Mouse (Mus musculus): ENCODE measurements around the gene Smpd3.

Gene Smpd3

DNA sequence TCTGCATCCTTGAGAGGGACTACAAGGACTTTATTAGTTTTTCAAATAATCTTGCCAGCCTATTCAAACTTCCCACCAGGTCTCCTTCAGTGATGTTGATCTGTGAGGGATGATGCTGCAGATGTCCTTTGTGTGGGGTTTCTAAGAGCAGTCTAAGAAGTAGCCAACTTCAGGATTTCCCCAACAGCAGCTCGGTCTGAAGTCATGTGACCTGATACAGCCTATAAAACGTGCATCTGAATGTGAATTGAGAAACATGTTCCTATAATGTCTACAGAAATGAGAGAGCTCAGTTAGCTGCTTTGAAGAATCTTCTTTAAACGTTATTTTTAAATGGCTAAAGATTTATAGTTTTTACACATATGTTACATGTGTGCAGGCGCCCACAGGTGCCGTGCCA, 5.7 kb upstream of the Smpd3 start:
- Histone ChIP-seq H3K27me3 (ENCODE audit: control insufficient read depth, insufficient read depth, low read length, poor library complexity, severe bottlenecking) (no peaks in the 10 kb centered on the region), H3K36me3 (ENCODE audit: control insufficient read depth, insufficient read depth, low read length, poor library complexity, severe bottlenecking) (no peaks in the 10 kb centered on the region)
- DNase-seq (ENCODE audit: low read depth, low spot score) = peak; percentile 23

DNA sequence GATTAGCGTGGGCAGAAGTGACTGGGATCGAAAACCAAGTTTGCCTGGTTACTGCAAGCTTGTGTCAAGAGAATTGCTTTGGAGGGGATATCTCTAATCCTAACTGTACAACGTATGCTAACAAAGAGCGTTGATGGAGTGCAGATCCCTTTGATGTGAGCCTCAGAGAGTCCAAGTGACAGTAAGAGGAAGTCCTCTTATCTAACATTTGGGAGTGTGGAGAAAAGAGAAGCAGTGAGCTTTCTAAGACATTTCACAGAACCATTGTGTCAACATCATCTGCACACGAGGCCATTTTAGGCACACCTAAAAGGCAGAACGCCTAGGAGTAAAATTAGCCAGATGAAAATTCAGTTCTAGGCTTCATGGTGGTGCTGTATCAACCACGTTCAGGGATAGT, 5.0 kb upstream of the Smpd3 start:
- H3K27me3 ChIP-seq (ENCODE audit: control insufficient read depth, insufficient read depth, low read length, poor library complexity, severe bottlenecking) = no peaks in the 10 kb centered on the region
- H3K36me3 ChIP-seq (ENCODE audit: control insufficient read depth, insufficient read depth, low read length, poor library complexity, severe bottlenecking) = no peaks in the 10 kb centered on the region
- no peak for DNase-seq (ENCODE audit: low read depth, low spot score)

DNA sequence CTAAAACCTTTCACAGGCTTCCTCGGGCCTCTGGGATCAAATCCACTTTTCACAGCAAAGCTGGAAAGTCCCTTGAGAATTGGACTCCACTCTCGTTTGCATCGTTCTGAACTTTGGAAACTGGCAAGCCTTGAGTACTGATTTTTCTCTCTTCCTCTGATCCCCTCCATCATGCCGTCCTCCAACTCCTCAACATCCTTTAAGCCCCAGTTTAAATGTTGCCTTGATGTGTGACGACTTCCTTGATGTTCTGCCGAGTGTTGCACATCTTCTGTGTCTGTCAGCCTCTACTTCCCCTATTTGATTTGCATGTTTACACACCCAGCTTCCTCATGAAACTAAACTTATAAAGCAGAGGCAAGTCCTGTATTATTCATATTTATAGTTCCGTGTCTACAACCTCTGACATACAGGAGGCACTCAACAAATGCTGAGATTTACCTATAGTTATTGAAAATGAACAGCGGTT, 987 bp upstream of the Smpd3 start:
- no peaks in the 10 kb centered on the region for H3K36me3 ChIP-seq (ENCODE audit: control insufficient read depth, insufficient read depth, low read length, poor library complexity, severe bottlenecking)
- peak; percentile 92 for DNase-seq (ENCODE audit: low read depth, low spot score)
- no peaks in the 10 kb centered on the region for H3K27me3 ChIP-seq (ENCODE audit: control insufficient read depth, insufficient read depth, low read length, poor library complexity, severe bottlenecking)

DNA sequence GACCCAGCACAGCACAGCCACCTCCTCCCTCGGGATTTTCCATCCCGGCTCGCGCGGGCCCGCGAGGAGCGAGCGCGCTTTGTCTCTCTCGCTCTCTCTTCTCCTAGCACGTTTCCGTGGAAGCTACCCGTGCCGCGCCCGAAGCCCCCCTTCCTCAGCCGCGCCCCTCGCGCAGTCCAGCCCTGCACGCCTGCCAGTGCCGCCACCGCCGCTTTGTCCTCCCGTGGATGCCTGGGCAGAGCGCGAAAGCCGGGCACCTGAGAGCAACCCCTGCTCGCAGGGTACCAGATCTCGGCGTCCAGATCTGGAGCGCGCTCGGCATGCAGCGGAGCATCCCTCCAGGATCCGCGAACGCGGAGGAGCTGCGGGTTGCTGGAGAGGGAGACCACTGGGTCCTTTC, 1.2 kb downstream of the Smpd3 start:
- Histone ChIP-seq H3K27me3 (ENCODE audit: control insufficient read depth, insufficient read depth, low read length, poor library complexity, severe bottlenecking) (no peaks in the 10 kb centered on the region), H3K36me3 (ENCODE audit: control insufficient read depth, insufficient read depth, low read length, poor library complexity, severe bottlenecking) (no peaks in the 10 kb centered on the region)
- DNase-seq (ENCODE audit: low read depth, low spot score) = no peak

DNA sequence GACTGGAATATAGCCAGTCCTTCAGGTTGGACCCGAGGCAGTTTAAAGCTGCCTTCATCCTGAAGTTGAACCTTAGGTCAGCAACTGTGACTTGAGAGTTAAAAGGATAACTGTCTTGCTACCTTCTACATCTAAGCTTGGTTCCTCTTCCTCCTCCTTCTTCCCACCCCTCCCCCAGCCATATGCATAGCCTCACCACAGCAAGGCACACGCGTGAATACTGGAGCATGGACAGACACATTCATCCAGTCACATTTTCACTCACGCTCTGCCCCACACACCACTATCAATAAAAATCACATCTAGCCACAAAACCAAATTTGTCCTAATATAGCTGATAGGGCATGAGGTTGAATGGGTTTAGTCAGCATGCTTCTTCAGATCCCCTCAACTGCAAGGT, 1.8 kb downstream of the Smpd3 start:
- no peak for DNase-seq (ENCODE audit: low read depth, low spot score)

DNA sequence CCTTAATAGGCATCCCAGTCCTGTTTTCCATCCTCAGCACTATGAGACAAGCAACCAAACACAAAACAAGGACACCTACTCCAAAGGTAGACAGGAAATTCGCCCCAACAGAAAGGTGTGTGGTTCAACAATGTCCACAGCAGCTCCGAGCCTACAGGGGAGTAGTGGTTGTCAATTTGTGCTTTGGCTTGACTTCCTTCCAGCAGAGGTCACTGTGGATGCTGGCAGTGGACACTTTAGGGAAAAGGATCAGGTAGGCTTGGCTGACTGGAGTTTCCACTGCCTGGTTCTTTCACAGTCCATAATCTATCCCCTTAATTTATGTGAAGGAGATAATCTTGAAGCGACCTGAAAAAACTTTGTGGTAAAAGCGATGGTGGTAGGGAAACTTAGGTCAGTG, 2.6 kb downstream of the Smpd3 start:
- H3K36me3 ChIP-seq (ENCODE audit: control insufficient read depth, insufficient read depth, low read length, poor library complexity, severe bottlenecking) = no peaks in the 10 kb centered on the region
- no peaks in the 10 kb centered on the region for H3K27me3 ChIP-seq (ENCODE audit: control insufficient read depth, insufficient read depth, low read length, poor library complexity, severe bottlenecking)
- no peak for DNase-seq (ENCODE audit: low read depth, low spot score)

More for the DNA sequence above, 1.8 kb downstream of the Smpd3 start:
- H3K36me3 ChIP-seq (ENCODE audit: control insufficient read depth, insufficient read depth, low read length, poor library complexity, severe bottlenecking) = no peaks in the 10 kb centered on the region
- H3K27me3 ChIP-seq (ENCODE audit: control insufficient read depth, insufficient read depth, low read length, poor library complexity, severe bottlenecking) = no peaks in the 10 kb centered on the region

DNA sequence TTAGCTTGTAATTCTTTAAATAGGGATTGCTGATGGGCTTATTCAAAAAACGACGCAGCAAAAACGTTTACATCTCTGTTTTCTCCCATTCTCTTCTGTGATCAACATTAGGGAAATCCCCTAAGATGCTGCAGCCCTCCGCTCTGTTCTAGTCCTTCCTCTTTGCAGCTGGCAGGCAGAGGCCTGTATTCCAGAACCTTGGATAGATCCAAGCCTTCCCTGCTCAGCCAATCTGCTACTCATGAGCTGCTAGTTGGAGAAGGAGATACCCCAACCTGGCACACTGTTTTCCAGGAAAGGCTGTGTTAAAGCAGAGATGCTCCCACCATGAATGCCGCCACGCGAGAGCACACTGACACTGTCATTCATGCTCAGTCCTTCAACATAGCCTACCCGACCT, 4.4 kb downstream of the Smpd3 start:
- Histone ChIP-seq H3K27me3 (ENCODE audit: control insufficient read depth, insufficient read depth, low read length, poor library complexity, severe bottlenecking) (no peaks in the 10 kb centered on the region), H3K36me3 (ENCODE audit: control insufficient read depth, insufficient read depth, low read length, poor library complexity, severe bottlenecking) (no peaks in the 10 kb centered on the region)
- peak; percentile 25 for DNase-seq (ENCODE audit: low read depth, low spot score)

DNA sequence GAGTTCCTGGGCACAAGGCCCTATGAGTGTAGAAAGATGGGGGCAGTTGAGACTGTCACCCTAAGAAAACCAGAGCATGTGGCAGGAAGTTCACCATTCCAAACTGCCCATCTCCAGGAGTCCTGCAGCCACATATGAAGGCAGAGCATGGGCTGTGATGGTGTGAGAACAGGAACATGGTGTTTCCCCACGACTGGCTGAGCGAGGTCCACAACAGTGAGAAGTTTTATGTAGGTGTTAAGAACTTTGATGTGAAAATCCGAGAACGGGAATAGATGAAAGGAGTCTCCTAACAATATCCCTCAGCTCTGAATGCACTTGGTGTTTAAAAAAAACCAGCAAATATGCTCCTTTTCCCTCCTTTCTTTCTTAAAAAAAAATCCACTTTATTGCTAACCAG, 5.3 kb downstream of the Smpd3 start:
- H3K36me3 ChIP-seq (ENCODE audit: control insufficient read depth, insufficient read depth, low read length, poor library complexity, severe bottlenecking) = no peaks in the 10 kb centered on the region
- DNase-seq (ENCODE audit: low read depth, low spot score) = no peak
- H3K27me3 ChIP-seq (ENCODE audit: control insufficient read depth, insufficient read depth, low read length, poor library complexity, severe bottlenecking) = no peaks in the 10 kb centered on the region

DNA sequence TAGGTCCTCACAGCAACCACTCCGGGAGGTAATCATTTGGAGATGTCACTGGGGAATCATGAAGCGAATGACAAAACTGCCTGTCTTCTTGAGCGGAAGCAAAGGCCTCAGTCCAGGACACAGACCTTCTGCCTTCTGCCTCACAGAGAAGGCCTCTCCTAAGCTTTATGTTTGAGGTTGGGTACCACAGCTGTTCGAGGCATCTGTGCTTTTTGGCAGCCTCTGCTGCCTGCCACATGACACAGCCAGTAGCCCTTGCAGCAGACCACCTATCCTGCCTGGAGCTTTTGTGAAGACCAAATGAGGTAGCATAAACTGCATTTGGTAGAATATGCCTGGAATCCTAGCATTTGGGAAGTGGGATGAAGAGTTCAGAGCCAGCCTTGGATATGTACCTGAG, 11.2 kb downstream of the Smpd3 start:
- no peak for DNase-seq (ENCODE audit: low read depth, low spot score)
- Histone ChIP-seq H3K36me3 (ENCODE audit: control insufficient read depth, insufficient read depth, low read length, poor library complexity, severe bottlenecking) (no peaks in the 10 kb centered on the region), H3K27me3 (ENCODE audit: control insufficient read depth, insufficient read depth, low read length, poor library complexity, severe bottlenecking) (no peaks in the 10 kb centered on the region; the same call in 1 of the 2 replicates)

DNA sequence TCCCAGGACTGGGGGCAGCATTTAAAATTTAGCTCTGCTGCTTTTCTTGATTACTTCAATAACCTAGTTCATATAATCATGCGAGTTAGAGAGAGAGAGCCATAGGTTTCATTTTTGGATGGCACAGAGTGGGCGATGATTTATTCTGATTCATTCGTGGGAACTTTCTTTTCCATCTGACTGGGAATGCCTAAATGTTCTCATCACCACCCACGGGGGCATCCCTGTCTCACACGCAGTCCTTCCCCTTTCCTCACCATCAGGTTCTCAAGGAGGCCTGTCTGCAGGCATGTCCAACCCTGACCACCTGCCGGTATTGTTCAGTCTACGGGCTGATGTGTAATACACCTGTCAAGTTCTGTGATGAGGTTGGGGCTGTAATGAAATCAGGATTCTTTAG, 16.4 kb downstream of the Smpd3 start:
- Histone ChIP-seq H3K27me3 (ENCODE audit: control insufficient read depth, insufficient read depth, low read length, poor library complexity, severe bottlenecking) (no peaks in the 10 kb centered on the region; the same call in 1 of the 2 replicates), H3K36me3 (ENCODE audit: control insufficient read depth, insufficient read depth, low read length, poor library complexity, severe bottlenecking) (no peaks in the 10 kb centered on the region)
- no peak for DNase-seq (ENCODE audit: low read depth, low spot score)

DNA sequence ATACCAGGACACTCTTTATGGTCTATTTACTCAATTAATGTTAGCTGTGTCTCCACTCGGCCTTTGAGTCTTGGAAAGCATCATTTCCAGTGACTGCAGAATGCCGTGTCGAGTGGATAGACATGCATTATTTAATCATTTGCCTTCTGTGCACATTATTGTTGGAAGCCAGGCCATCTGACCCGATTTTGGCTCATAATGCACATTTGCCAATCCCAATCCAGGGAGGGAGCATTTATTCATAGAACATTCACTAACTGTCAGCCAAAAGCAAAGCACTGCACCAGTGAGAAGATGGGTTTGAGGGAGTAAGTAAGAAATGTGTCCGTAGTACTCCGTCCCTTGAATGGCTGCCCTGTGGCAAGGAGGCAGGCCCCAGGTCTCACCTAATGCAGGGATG, 17.8 kb downstream of the Smpd3 start:
- DNase-seq (ENCODE audit: low read depth, low spot score) = no peak
- Histone ChIP-seq H3K36me3 (ENCODE audit: control insufficient read depth, insufficient read depth, low read length, poor library complexity, severe bottlenecking) (no peaks in the 10 kb centered on the region), H3K27me3 (ENCODE audit: control insufficient read depth, insufficient read depth, low read length, poor library complexity, severe bottlenecking) (no peaks in the 10 kb centered on the region; the same call in 1 of the 2 replicates)

DNA sequence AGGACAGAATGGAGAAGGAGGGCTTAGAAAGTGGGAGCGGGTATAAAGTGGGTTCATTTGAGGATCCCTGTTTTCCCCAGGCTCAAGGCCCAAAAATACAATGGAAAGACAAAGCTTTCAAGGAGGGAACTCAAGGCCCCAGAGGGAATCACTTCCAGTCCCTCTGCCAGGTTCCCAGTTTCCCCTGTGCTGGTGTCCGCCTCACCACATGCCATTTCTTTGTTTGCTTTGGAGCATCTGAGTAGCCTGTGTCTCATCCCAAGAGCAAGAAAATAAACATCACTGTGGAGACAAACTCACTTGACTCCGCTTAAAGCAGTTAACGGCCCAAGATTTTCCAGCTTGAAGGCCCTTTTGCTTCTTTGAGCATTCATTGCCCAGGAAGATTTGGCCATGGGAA, 20.7 kb downstream of the Smpd3 start:
- H3K27me3 ChIP-seq (ENCODE audit: control insufficient read depth, insufficient read depth, low read length, poor library complexity, severe bottlenecking) = no peaks in the 10 kb centered on the region
- no peak for DNase-seq (ENCODE audit: low read depth, low spot score)
- H3K36me3 ChIP-seq (ENCODE audit: control insufficient read depth, insufficient read depth, low read length, poor library complexity, severe bottlenecking) = no peaks in the 10 kb centered on the region

DNA sequence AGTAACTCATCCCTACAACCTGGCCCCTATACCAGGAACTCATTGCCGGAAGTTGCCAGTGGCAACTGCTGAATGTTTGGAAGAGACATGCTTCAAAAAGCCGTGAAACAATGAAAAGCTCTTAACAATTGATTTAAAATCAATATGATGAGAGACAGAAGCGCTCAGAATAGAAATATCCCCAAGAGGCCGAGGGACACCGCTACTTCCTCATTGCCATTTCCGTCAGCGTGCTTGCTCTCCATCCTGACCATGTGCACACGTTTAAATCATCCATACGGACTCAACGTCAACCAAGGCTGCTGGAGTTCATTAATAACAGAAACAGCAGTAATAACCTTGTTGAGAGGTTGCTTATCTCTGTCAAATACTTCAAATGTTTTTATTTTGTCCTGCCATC, 21.3 kb downstream of the Smpd3 start:
- Histone ChIP-seq H3K27me3 (ENCODE audit: control insufficient read depth, insufficient read depth, low read length, poor library complexity, severe bottlenecking) (no peaks in the 10 kb centered on the region), H3K36me3 (ENCODE audit: control insufficient read depth, insufficient read depth, low read length, poor library complexity, severe bottlenecking) (no peaks in the 10 kb centered on the region)
- DNase-seq (ENCODE audit: low read depth, low spot score) = peak; percentile 68

DNA sequence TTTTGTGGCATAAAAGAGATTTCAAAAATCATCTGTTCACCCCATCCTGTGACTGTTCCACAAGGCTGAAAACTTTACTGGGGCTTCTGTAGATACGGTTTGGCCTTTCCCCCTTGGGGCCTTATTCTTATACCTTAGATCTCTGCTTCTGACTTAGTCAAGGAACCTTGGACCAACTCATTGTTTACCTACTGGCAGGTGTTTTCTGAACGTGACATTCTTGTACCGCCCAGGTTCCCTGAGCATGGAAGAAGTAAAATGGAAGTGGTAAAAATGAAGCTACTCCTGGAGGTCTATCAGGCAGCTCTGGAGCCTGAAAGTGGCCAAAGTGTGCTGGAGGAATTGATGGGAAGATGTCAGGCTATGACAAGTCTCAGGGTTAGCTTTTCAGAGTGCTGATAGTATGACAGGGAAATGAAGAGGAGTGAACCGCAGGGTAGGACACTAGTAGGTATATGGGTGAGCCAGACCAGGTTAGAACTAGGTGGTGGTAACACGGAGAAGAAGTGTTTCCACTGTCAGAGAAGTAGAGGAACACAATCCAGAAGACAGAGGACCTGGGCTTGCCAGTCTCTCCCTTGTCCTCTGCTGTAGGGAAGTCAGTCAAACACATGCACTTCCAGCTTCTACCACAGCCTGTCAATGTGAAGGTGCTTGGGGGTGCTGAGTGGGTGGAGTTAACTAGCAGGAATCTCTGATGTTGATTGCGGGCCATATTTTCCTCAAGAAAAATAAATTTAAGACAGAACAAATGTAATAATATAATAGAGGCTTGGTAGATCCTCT, 22.2 kb downstream of the Smpd3 start:
- Histone ChIP-seq H3K27me3 (ENCODE audit: control insufficient read depth, insufficient read depth, low read length, poor library complexity, severe bottlenecking) (no peaks in the 10 kb centered on the region), H3K36me3 (ENCODE audit: control insufficient read depth, insufficient read depth, low read length, poor library complexity, severe bottlenecking) (no peaks in the 10 kb centered on the region)
- peak; percentile 45 for DNase-seq (ENCODE audit: low read depth, low spot score)

DNA sequence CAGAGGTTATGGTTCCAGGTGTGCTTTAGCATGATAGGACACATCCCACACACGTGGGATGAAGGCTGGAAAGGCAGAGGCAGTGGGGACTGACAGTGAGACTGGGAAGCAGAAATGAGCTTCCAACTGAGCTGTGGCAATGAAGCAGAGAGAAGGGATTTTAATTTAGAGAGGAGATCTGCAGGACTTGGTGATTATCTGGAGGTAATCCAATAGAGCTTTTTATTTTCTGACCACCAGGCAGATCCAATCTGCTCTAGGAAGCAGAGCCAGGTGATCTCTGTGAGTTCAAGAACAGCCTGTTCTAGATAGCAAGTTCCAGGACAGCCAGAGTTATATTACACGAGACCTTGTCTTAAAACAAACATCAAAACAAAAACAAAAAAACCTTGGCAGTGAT, 24.0 kb downstream of the Smpd3 start:
- Histone ChIP-seq H3K27me3 (ENCODE audit: control insufficient read depth, insufficient read depth, low read length, poor library complexity, severe bottlenecking) (no peaks in the 10 kb centered on the region), H3K36me3 (ENCODE audit: control insufficient read depth, insufficient read depth, low read length, poor library complexity, severe bottlenecking) (no peaks in the 10 kb centered on the region)
- DNase-seq (ENCODE audit: low read depth, low spot score) = no peak
